Mouse (Mus musculus) G1E (cell line): ENCODE measurements around the gene Pim3. TPM values are rescaled to one million over a fixed set of nuclear protein-coding genes. Genes with fewer than 3 reads are reported as not detected.

Experiments used
- ATAC-seq: 2 replicates; pipeline ENCODE4 v1.8.0; 2016; ENCODE audit warnings: mild to moderate bottlenecking; ENCODE audit not compliant: insufficient number of reproducible peaks, poor library complexity, low FRiP score, severe bottlenecking; ENCODE audit errors: extremely low read depth
- DNase-seq: peaks from one replicate; pipeline ENCODE4 v3.0.0; 2012; ENCODE audit warnings: low spot score
- H3K27me3 ChIP-seq: 2 replicates; pipeline ENCODE4 v1.6.1; 2012; ENCODE audit warnings: mild to moderate bottlenecking, low read length, inconsistent platforms; ENCODE audit not compliant: insufficient read depth
- H3K36me3 ChIP-seq: replicated peaks from 2 replicates; pipeline ENCODE3; 2012; ENCODE audit warnings: mild to moderate bottlenecking, inconsistent platforms
- H3K4me1 ChIP-seq: 2 replicates; pipeline ENCODE4 v1.6.1; 2012; ENCODE audit warnings: low read depth, low read length, inconsistent platforms, mixed read lengths; ENCODE audit not compliant: insufficient read depth
- H3K4me3 ChIP-seq: 2 replicates; pipeline ENCODE4 v1.5.1; 2012; ENCODE audit warnings: low read depth, mild to moderate bottlenecking, inconsistent platforms, low read length, moderate library complexity, mixed read lengths
- H3K9me3 ChIP-seq: replicated peaks from 2 replicates; pipeline ENCODE4 v1.6.1; 2012; ENCODE audit warnings: inconsistent platforms
- CTCF ChIP-seq: IDR thresholded peaks from 2 replicates; pipeline ENCODE4 v1.5.1; 2012; ENCODE audit warnings: low read depth, low read length, inconsistent platforms, mixed read lengths
- GATA1 ChIP-seq: IDR thresholded peaks from 2 replicates; pipeline ENCODE4 v1.6.1; 2012; ENCODE audit warnings: borderline replicate concordance, low read length, inconsistent platforms, mixed read lengths
- GATA2 ChIP-seq: IDR thresholded peaks from 2 replicates; pipeline ENCODE4 v1.6.1; 2012; ENCODE audit warnings: low read depth, low read length, inconsistent platforms, borderline replicate concordance
- POLR2AphosphoS5 ChIP-seq: IDR thresholded peaks from 2 replicates; pipeline ENCODE4 v1.6.1; 2012; ENCODE audit warnings: low read depth, low read length, inconsistent platforms; ENCODE audit not compliant: insufficient replicate concordance
- TAL1 ChIP-seq: conservative IDR thresholded peaks from 2 replicates; pipeline ENCODE4 v1.6.1; 2012; ENCODE audit warnings: low read depth, low read length, inconsistent platforms, mixed read lengths
- polyA plus RNA-seq: library from polyadenylated mRNA; stranded (reverse); fragments of >175 nt; gene quantifications from 2 replicates; pipeline ENCODE4 v1.2.3, GENCODE M21; 2012
- total RNA-seq, 2 experiments: library from RNA; stranded (forward) in 1 of 2; stranded (reverse) in 1 of 2; fragments of 200-1000 nt in 1 of 2; fragments of >200 nt in 1 of 2; fragmentation: Nextera tagmentation in 1 of 2; gene quantifications; 2 replicates each; pipeline ENCODE4 v1.2.3; 2014 to 2017

Gene Pim3
- total and polyA plus RNA-seq, 3 experiments, result 3.4 to 6.8 (median 5.3) TPM

DNA sequence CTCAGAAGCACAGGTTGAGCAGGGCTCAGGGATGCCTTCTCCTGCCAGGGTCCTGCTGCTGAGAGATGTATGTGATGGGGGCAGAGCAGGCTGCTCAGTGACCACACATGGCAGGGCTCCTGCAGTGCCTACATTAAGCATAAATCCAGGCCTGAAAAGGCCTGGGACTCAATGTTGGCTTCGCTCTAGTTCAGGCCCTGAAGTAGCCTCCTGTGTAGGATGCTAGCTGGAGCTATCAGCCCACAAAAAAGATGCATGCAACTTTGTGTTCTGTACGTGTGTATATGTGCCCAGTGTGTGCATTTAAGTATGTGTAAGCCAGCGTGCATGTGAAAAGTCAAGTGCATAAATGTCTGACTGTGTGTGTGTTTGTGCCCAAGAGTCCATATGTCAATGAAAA, 12.1 kb downstream of the Pim3 start:
- no peak for TF ChIP-seq POLR2AphosphoS5
- TF ChIP-seq CTCF, result no peak
- TF ChIP-seq GATA1, result no peak
- TF ChIP-seq TAL1, result no peak
- no peak for TF ChIP-seq GATA2
- DNase-seq, result no peak
- Histone ChIP-seq H3K9me3 (no peaks in the 10 kb centered on the region), H3K36me3 (no peaks in the 10 kb centered on the region), H3K27me3 (peaks cover 25% of the 10 kb centered on the region), H3K4me3 (no peak overlapping the region), H3K4me1 (peaks cover 4% of the 10 kb centered on the region; the same call in 1 of the 2 replicates)
- no peak for ATAC-seq

DNA sequence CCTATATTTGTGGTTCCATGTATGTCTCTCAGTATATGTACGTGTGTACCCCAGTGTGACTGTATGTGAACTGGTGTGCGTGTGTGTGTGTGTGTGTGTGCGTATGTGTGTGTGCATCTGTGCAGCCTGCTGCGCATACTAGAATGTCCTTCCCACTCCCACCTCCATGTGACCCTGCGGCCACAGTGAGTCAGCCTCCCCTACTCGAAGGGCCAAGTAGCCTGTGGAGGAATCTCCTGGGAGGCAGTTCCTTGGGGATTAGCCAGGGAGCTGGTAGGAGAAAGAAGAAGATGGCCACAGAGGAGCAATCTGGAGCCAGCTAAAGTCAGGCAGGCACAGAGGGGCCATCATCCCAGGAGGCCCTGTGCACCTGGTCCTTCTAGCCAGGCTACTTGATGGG, 12.5 kb downstream of the Pim3 start:
- no peak overlapping the region for H3K4me3 ChIP-seq
- no peak for ATAC-seq
- no peak for DNase-seq
- TF ChIP-seq POLR2AphosphoS5, result no peak
- TF ChIP-seq CTCF, result no peak
- no peak for TF ChIP-seq GATA2
- no peak for TF ChIP-seq GATA1
- TF ChIP-seq TAL1, result no peak
- peaks cover 25% of the 10 kb centered on the region for H3K27me3 ChIP-seq
- H3K36me3 ChIP-seq, result no peaks in the 10 kb centered on the region
- peaks cover 4% of the 10 kb centered on the region; the same call in 1 of the 2 replicates for H3K4me1 ChIP-seq
- H3K9me3 ChIP-seq, result no peaks in the 10 kb centered on the region

DNA sequence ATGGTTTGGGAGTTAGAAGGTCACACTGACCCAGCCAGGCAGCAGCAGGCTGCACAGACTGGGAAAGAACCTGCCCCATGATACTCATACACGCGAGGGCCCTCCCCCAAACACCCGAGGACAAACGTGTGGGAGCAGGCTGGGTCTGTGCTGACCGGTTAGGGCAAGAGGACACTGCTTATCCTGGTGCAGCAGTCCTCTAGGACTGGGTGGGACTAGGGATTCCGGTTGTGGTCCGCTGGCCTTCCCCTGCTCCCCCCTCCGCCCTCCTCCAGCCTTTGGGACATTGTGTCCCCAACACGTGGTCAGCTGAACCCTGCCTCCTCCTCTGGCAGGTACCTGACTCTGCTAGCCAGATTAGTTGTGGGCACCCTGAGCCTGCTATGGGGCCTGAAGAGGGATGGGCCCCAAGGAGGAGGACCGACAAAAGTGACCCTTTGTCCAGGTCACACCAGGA, 13.7 kb downstream of the Pim3 start:
- Histone ChIP-seq H3K36me3 (no peaks in the 10 kb centered on the region), H3K27me3 (peaks cover 24% of the 10 kb centered on the region), H3K4me3 (no peak overlapping the region), H3K4me1 (peaks cover 4% of the 10 kb centered on the region; the same call in 1 of the 2 replicates), H3K9me3 (no peaks in the 10 kb centered on the region)
- no peak for ATAC-seq
- TF ChIP-seq TAL1 (no peak), POLR2AphosphoS5 (no peak), GATA1 (no peak), GATA2 (no peak), CTCF (no peak)
- DNase-seq, result no peak

DNA sequence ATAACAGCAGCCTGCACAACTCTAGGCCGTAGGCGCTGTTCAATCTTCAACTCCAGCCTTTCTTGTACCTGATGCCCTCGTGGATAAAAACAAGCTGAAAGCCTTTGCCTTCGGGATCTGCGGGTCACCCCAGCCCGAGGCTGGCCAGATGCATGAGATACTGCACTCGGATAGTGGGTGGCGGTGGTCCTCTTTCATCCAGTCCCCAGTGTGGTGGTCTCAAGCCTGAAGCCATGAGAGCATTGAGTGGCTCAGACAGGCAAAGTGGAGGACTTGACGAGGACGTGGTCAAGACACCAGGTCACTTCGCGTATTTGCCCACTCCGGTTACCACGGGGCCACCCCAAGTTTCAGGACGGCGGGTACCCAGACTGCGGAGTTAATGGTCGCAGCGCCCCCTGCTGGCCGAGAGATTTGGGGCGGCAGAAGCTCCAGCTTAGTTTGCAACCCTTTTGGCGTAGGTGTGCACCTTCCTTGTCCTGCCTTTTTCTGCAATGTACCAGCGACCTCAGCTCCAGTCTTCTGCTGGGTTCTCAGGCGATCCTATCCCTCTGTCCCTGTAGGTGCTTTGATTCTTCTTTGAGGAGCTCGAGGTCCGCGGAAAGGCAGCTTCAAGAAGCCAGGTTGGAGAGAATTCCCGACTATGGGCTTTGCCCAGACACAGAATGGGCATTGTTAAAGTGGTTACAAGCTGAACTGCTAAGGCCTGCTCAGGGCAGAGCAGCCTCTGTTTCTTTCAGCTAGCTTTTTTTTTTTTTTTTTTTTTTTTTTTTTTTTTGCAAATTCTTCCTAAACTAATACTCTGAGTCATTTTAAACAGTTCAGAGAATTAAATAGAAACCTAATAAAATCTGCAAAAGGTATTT, 14.4 kb downstream of the Pim3 start:
- Histone ChIP-seq H3K9me3 (no peaks in the 10 kb centered on the region), H3K4me1 (peaks cover 4% of the 10 kb centered on the region; the same call in 1 of the 2 replicates), H3K36me3 (no peaks in the 10 kb centered on the region), H3K4me3 (no peak overlapping the region), H3K27me3 (peaks cover 26% of the 10 kb centered on the region)
- ATAC-seq (peak; percentile 45), DNase-seq (peak; percentile 44)
- peak; percentile 59 for TF ChIP-seq CTCF
- no peak for TF ChIP-seq GATA1

DNA sequence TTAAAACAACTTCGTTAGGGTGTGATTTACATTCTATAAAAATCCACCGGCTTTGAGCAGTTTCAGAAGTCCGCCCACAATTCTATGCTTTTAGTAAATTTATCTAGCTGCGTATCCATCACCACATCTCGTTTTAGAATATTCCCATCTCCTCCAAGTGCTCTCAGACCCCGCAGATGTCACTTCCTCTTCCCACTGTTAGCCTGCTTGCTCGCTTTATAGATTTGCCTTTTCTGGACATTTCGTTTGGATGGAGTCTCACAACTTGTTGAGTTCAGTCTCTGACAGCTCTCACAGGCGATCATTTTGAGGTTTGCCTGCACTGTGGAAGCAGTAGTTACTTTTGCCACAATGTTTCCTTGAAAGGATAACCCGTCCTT, 15.0 kb downstream of the Pim3 start:
- no peak for DNase-seq
- H3K9me3 ChIP-seq, result no peaks in the 10 kb centered on the region
- no peak for TF ChIP-seq TAL1
- no peak for TF ChIP-seq GATA1
- no peak for TF ChIP-seq GATA2
- no peak for TF ChIP-seq POLR2AphosphoS5
- no peak for TF ChIP-seq CTCF
- peaks cover 4% of the 10 kb centered on the region; the same call in 1 of the 2 replicates for H3K4me1 ChIP-seq
- peaks cover 26% of the 10 kb centered on the region for H3K27me3 ChIP-seq
- ATAC-seq, result no peak
- no peaks in the 10 kb centered on the region for H3K36me3 ChIP-seq
- H3K4me3 ChIP-seq, result no peak overlapping the region

DNA sequence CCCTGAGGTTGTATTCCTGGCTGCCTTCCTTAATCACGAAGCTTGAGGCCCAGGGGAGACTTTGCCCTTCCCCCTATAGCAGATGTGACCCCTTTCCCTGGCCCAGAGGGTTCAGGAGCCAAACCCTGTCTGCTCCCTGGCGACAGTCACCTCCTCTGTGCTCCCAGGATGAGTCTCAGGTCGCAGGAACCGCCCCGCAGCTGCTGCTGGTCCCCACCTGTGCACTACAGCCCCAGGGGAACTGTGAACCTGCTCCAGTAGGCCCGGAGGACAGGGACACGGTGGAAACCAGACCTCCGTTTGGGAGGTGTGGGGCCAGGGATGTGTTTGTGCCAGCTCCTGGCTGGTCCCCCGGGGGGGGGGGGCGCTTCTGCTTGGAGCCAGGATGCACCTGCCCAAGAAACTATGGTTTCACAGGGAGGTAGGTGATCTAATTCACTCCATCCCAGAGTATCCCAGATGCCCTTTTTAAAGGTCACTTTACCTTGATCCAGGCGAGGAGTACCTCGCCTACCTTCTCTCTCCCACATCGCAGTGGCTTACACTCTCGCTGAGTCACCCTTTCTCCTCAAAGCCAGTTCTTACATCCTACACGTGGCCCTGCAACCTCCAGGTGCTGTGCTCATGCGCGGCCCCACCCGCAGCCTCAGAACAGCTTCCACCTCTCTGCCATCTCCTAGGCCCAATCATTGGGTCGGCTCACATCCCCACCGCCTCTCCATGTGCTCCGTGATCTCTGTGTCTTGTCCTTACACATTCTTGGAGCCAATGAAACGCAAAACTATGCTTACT, 19.5 kb downstream of the Pim3 start:
- TF ChIP-seq TAL1 (no peak), POLR2AphosphoS5 (no peak), GATA1 (no peak), CTCF (no peak), GATA2 (no peak)
- peaks cover 17% of the 10 kb centered on the region; the same call in 1 of the 2 replicates for H3K27me3 ChIP-seq
- peaks cover under 1% of the 10 kb centered on the region; the same call in 1 of the 2 replicates for H3K4me1 ChIP-seq
- ATAC-seq, result no peak
- no peak for DNase-seq
- H3K36me3 ChIP-seq, result no peaks in the 10 kb centered on the region
- no peak overlapping the region for H3K4me3 ChIP-seq
- H3K9me3 ChIP-seq, result no peaks in the 10 kb centered on the region
